Mouse (Mus musculus): ENCODE data around the gene Emc9. TPM values are rescaled to one million over a fixed set of nuclear protein-coding genes. Genes with fewer than 3 reads are reported as not detected.

Emc9 gene
- total RNA-seq (2012; rRNA removed): 55.4 and 59.4 TPM in 2 replicates
- 10 to 100 TPM in 1 of 2 experiments, not detected in 1; 38.7 TPM for polyA plus RNA-seq (2012; ENCODE audit: insufficient read depth in 1 of 2, insufficient read length in 2 of 2, low read depth in 1 of 2, low replicate concordance in 2 of 2, missing spikeins in 1 of 2)

DNA sequence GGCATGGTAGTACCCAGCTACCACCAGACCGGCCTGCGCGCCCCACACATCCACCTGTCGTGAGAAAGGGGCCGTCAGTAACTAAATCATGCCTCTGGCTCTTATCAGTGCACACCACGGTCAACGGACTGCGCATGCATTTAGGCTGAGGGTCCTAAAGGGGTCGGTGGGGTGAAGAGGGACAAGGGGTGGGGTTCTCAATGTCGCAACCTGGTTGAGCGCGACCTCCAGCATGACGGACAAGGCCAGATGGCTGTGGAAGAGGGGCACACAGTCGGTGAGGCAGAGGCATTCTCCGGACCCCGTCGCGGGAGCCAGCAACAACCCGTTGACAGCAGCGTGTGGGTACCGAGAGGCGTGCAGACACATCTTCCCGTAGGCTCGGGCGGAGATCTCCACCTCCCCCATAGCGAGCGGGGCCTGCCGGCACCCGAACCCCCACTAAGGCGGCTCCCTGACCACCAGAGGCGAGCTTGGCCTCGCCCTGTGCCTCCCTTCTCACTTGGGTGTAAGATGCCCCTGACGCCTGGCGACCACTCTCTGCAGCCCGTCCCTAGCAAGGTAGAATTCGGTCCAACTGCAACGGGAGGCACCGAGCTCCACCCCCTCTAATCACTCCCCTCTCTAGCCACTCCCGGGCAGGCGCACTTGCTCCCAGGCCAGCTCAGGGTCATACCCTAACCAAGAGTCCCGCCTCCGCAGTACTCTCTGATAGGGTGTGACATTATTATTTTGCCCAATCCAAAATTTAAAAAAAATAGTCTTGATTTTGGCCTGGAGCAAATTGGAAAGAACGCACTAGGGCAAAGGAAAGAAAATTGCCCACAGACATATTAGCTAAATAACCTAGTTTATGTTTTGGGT lies at the start of gene Emc9:
Gene Emc9, minus strand, starts transcription at position 601 of the 864 bp plus-strand sequence.
- H3K4me3 ChIP-seq (ENCODE audit: control insufficient read depth in 1 of 2, insufficient read depth in 1 of 2, low read depth in 2 of 2, low read length in 2 of 2): peak within 1 kb of the TSS; percentile 78 to 82
- TF ChIP-seq MYC (IDR thresholded peaks at IDR 0.05; ENCODE audit: low read depth, low read length) (no peak), EP300 (IDR thresholded peaks at IDR 0.05; ENCODE audit: low read depth in 1 of 2, low read length in 2 of 2) (peak in 1 of 2 experiments; percentile 51; a peak in 1 of 4 replicates), MXI1 (IDR thresholded peaks at IDR 0.05; ENCODE audit: low read depth, low read length) (peak; percentile 89), NELFE (IDR thresholded peaks at IDR 0.05; ENCODE audit: low read depth, low read length) (peak; percentile 66), POLR2A (IDR thresholded peaks at IDR 0.05; ENCODE audit: control insufficient read depth in 1 of 2, insufficient read depth in 1 of 2, low read depth in 1 of 2, low read length in 2 of 2, poor library complexity in 1 of 2) (peak in 1 of 2 experiments; percentile 78; a peak in 2 of 4 replicates), HCFC1 (IDR thresholded peaks at IDR 0.05; ENCODE audit: low read depth, low read length) (peak; percentile 55), ELF1 (IDR thresholded peaks at IDR 0.05; ENCODE audit: low read depth, low read length) (no peak), NRF1 (IDR thresholded peaks at IDR 0.05; ENCODE audit: insufficient read depth, low read depth, low read length, poor library complexity, severe bottlenecking) (peak; percentile 80), USF2 (IDR thresholded peaks at IDR 0.05; ENCODE audit: borderline replicate concordance in 1 of 2, insufficient read depth in 1 of 2, low read depth in 1 of 2, low read length in 2 of 2) (no peak), UBTF (IDR thresholded peaks at IDR 0.05; ENCODE audit: borderline replicate concordance, insufficient read depth, low read depth, low read length) (no peak; the same call in 1 of the 2 replicates), MAX (IDR thresholded peaks at IDR 0.05; ENCODE audit: low read length) (peak; percentile 64; the same call in 1 of the 2 replicates), ZMIZ1 (IDR thresholded peaks at IDR 0.05; ENCODE audit: low read depth, low read length) (no peak; the same call in 1 of the 2 replicates), BHLHE40 (IDR thresholded peaks at IDR 0.05; ENCODE audit: borderline replicate concordance, low read depth, low read length) (no peak), POLR2AphosphoS2 (IDR thresholded peaks at IDR 0.05; ENCODE audit: low read length) (peak; percentile 80; the same call in 1 of the 2 replicates), MEF2A (IDR thresholded peaks at IDR 0.05; ENCODE audit: extremely low read depth, insufficient replicate concordance, low read depth, low read length, poor library complexity, severe bottlenecking) (no peak), GATA1 (IDR thresholded peaks at IDR 0.05; ENCODE audit: low read depth, low read length) (peak; percentile 49; the same call in 1 of the 2 replicates), ZNF384 (IDR thresholded peaks at IDR 0.05; ENCODE audit: low read depth, low read length) (peak; percentile 74), TAL1 (IDR thresholded peaks at IDR 0.05; ENCODE audit: low read length) (0 out of 2 replicates have a peak, but pooled peaks have one; percentile 6), RCOR1 (IDR thresholded peaks at IDR 0.05; ENCODE audit: low read depth, low read length) (peak; percentile 57; the same call in 1 of the 2 replicates), SIN3A (IDR thresholded peaks at IDR 0.05; ENCODE audit: low read length) (peak; percentile 62), CTCF (IDR thresholded peaks at IDR 0.05 in 2 of 3, conservative IDR thresholded peaks at IDR 0.05 in 1 of 3; ENCODE audit: control insufficient read depth in 1 of 3, insufficient read depth in 1 of 3, low read depth in 2 of 3, low read length in 3 of 3, poor library complexity in 1 of 3, severe bottlenecking in 1 of 3) (no peak), MAFK (IDR thresholded peaks at IDR 0.05; ENCODE audit: borderline replicate concordance, low read depth, low read length) (no peak), ETS1 (IDR thresholded peaks at IDR 0.05; ENCODE audit: low read depth, low read length) (0 out of 2 replicates have a peak, but pooled peaks have one; percentile 6), GABPA (IDR thresholded peaks at IDR 0.05; ENCODE audit: low read depth, low read length) (no peak)
- H3K36me3 ChIP-seq (ENCODE audit: control insufficient read depth in 1 of 2, insufficient read depth in 2 of 2, low read length in 2 of 2): peaks cover 0 to 34% of the 10 kb centered on the region in 2 experiments; a peak in 2 of 4 replicates
- peaks cover 12% of the 10 kb centered on the region for H3K79me2 ChIP-seq (ENCODE audit: control insufficient read depth, insufficient read depth, low read length, poor library complexity)
- H3K27ac ChIP-seq (ENCODE audit: control insufficient read depth, low read depth, low read length): peak within 1 kb of the TSS; percentile 100
- peak; percentile 96 for DNase-seq (ENCODE audit: low read depth, low spot score)
- H3K9me3 ChIP-seq (replicated peaks; ENCODE audit: insufficient read depth, low read length): no peaks in the 10 kb centered on the region
- H3K4me1 ChIP-seq (ENCODE audit: control insufficient read depth in 1 of 2, insufficient read depth in 2 of 2, low read length in 2 of 2): peaks cover 3 to 37% of the 10 kb centered on the region in 2 experiments
- H3K9ac ChIP-seq (ENCODE audit: control insufficient read depth, low read depth, low read length, poor library complexity, severe bottlenecking): peak within 1 kb of the TSS; percentile 73
- H3K27me3 ChIP-seq (ENCODE audit: control insufficient read depth in 1 of 2, insufficient read depth in 2 of 2, low read length in 2 of 2): no peaks in the 10 kb centered on the region
